Mouse (Mus musculus) E14TG2a.4 (cell line): Measurements from ENCODE around the gene Kmt2a.
"Not testable (repeated sequence)": the region's sequence is repeated elsewhere in the genome, so short reads cannot be mapped to it uniquely, and the experiment has no call there.

Source experiments
- H3K27me3 ChIP-seq: 2 replicates; pipeline ENCODE4 v1.6.1; 2014; ENCODE audit warnings: low read length, control low read depth; ENCODE audit not compliant: insufficient read depth
- H3K36me3 ChIP-seq: 2 replicates; pipeline ENCODE4 v1.6.1; 2014; ENCODE audit warnings: low read length, control low read depth; ENCODE audit not compliant: insufficient read depth
- H3K4me1 ChIP-seq: replicated peaks from 2 replicates; pipeline ENCODE4 v1.6.1; 2014; ENCODE audit warnings: low read depth, low read length, control low read depth
- H3K4me3 ChIP-seq: replicated peaks from 2 replicates; pipeline ENCODE4 v1.5.1; 2014; ENCODE audit warnings: mild to moderate bottlenecking, low read length
- H3K9me3 ChIP-seq: 2 replicates; pipeline ENCODE4 v1.6.1; 2014; ENCODE audit warnings: low read length, control low read depth
- CTCF ChIP-seq: conservative IDR thresholded peaks from 2 replicates; pipeline ENCODE4 v1.5.1; 2014; ENCODE audit warnings: low read length
- NANOG ChIP-seq: IDR thresholded peaks from 2 replicates; pipeline ENCODE4 v1.6.1; 2014; ENCODE audit warnings: borderline replicate concordance, low read length, mixed read lengths
- POU5F1 ChIP-seq: IDR thresholded peaks from 2 replicates; pipeline ENCODE4 v1.6.1; 2014; ENCODE audit warnings: low read length, borderline replicate concordance

Kmt2a gene

DNA sequence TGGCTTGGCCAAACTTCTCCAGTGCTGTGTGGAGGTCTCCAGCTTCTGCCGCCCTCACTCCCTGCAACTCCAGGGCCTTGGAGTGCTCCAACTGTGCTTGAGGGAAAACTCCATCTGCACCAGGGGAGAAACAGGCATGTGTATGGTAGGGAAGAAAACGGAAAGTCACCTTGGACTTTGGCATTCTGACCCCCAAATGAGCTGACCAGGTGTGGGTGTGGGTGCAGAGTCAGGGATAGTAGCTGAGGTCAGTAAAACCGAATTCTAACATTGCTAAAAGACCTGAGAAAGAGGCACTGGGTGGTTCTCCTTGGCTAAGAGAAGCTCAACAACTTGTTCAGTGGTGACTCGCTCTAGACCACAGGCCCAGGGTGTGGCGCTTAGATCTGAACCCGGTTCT lies 79.4 kb downstream of the Kmt2a start:
- Histone ChIP-seq H3K9me3 (no peaks in the 10 kb centered on the region), H3K27me3 (peaks cover 35% of the 10 kb centered on the region), H3K36me3 (peaks cover 20% of the 10 kb centered on the region), H3K4me1 (peaks cover 22% of the 10 kb centered on the region), H3K4me3 (no peak overlapping the region)
- TF ChIP-seq POU5F1 = no peak

DNA sequence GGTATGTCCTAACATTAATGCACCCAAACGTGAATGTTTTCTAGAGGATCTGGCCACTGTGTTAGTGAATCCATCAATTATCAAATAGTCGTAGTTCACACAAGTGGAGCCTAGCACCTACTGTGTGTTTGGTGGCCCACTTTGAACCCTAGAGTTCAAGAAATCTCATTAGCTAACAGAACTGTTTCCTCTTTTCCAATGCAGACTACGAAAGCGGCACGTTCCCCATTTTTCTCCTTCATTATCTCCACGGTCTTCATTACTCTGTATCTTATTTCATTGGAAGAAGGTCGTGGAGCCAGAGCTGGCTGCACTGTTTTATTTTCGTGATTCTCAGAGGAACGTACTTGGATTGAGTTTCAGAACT lies 81.2 kb downstream of the Kmt2a start:
- H3K4me3 ChIP-seq = peak overlapping the region; percentile 89
- TF ChIP-seq CTCF = no peak
- TF ChIP-seq POU5F1 = no peak
- no peak for TF ChIP-seq NANOG
- H3K4me1 ChIP-seq = peaks cover 22% of the 10 kb centered on the region
- H3K9me3 ChIP-seq = no peaks in the 10 kb centered on the region
- peaks cover 44% of the 10 kb centered on the region for H3K27me3 ChIP-seq
- H3K36me3 ChIP-seq = peaks cover 5% of the 10 kb centered on the region

DNA sequence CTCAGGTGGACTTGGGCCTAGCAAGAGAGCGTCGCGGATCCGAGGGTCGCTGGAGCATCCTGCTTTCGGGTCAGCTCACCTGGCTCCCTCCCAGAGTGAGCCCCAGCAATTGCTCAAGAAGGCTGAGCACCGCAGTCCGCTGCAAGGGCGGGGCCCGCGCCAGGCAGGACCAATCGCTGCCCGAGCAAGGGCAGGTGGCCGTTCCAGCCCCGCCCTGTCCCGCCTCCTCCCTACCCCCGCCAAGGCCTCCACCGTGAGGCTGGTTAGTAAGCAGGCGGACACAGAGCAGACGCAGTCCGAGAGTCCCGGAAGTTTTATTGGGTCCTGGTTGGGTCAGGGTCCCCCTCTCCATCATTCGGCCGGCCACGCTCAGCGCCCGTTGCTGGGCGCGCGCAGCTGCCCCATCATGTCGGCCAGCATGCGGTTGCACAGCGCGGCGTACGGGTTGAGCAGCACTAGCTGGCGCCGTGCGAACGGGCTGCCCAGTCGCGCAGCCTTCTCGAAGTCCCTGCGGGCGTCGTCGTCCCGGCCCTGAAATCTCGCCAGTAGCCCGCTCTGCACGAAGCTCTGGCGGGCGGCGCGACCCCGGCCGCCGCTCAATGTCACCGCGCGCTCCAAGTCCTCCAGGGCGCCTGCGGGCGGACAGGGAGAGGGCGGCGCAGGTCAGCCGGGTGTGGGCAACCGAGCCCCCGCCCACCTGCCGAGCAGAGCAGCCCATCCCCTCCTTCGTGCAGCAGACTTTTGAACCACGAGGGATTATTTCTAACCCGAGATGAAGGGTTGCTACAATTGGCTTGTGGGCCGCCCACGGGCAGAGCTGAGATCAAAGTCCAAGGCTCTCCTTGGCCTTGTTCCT lies 81.8 kb downstream of the Kmt2a start, which contains the start of gene Tmem25:
Gene Tmem25, minus strand, starts transcription at position 206 of the 856 bp plus-strand sequence.
- no peak for TF ChIP-seq NANOG
- no peak for TF ChIP-seq CTCF
- TF ChIP-seq POU5F1 = no peak
- Histone ChIP-seq H3K4me3 (peak within 1 kb of the TSS; percentile 89), H3K27me3 (peaks cover 44% of the 10 kb centered on the region), H3K4me1 (peaks cover 22% of the 10 kb centered on the region), H3K36me3 (no peaks in the 10 kb centered on the region), H3K9me3 (no peaks in the 10 kb centered on the region)

DNA sequence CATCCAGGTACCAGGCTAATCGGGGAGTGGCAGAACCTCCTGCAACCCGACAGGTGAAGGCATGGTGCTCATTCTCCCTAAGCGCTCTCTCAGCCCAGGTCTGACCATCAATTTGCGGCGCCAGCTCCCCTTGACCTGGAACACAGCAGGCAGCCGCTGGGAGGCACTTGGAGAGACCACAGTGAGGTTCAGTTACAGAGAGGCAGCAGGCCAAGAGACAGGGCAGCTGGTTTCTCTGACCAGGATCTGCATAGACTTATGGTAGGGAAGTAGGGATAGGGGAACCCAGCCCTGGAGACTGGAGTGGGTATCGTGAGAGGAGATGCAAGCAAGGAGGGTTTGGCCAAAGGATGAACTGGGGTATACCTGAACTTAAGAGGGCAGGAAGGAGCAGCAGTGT lies 82.8 kb downstream of the Kmt2a start:
- no peak for TF ChIP-seq NANOG
- no peak for TF ChIP-seq POU5F1
- no peak for TF ChIP-seq CTCF
- H3K9me3 ChIP-seq = no peaks in the 10 kb centered on the region
- H3K4me1 ChIP-seq = peaks cover 22% of the 10 kb centered on the region
- peak overlapping the region; percentile 89 for H3K4me3 ChIP-seq
- peaks cover 44% of the 10 kb centered on the region for H3K27me3 ChIP-seq
- no peaks in the 10 kb centered on the region for H3K36me3 ChIP-seq

DNA sequence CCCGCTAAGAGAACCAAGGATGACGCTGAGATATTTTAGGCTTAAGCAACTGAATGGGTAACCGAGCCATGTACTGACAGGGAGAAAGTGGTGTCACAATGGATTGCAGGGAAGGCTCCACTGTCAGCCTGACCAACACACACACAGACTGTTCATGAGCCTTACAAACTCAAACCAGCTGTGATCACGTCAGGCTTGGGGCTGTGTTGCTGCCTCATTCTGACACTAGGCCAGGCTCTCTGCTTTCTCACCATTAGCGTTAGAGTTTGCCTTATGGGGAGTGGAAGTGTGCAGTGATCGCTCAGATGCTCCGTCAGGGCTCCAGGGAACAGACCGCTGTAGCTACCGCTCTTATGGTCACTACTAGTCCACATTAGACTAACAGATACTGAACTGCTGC lies 88.3 kb downstream of the Kmt2a start:
- peaks cover 11% of the 10 kb centered on the region for H3K27me3 ChIP-seq
- H3K4me1 ChIP-seq = peaks cover under 1% of the 10 kb centered on the region
- H3K36me3 ChIP-seq = peaks cover 46% of the 10 kb centered on the region
- H3K9me3 ChIP-seq = no peaks in the 10 kb centered on the region
- TF ChIP-seq CTCF (no peak), POU5F1 (no peak), NANOG (no peak)
- H3K4me3 ChIP-seq = no peak overlapping the region

DNA sequence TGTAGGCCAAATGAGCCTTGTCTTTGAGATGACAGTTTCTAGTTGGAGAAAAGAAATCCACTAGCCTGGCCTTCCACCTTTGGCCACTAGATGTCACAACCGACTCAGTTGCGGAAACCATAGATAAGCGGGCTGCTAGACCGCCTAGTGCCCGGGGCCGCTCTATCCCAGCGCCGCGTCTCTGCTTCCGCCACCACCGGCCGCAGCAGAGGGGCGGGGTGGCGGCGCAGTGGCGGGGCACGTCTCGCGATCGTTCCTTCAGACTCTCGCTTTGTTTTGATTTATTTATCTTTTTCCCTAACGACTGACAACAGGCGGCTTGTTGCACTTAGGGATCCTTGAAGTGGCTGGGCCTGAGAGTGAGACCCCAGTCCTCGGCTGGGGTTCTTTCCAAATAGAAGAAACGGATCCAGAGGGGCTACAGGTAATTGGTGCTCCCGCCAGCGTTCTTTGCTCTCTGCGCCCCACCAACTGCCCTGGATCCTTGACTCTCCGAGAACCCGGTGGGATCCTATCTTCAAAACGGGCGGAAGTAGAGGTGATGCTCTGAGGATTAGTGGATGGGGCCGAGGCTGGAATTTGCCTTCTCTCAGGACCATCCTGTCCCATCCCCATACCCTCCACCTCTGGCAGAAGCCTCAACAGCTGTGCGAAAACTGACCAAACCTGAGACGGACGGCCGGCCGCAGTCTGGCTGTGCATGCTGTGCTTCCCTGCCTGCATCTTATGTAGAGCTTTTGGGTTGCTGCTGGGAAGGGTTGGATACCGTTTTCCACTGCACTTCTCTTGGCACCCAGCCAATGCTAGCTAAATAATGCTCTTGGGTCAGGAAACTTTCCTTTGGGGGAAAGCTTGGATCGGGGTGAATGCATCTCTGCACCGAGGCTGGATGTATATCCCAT lies 108.1 kb downstream of the Kmt2a start:
- Histone ChIP-seq H3K9me3 (no peaks in the 10 kb centered on the region), H3K4me1 (peaks cover 25% of the 10 kb centered on the region), H3K36me3 (peaks cover 26% of the 10 kb centered on the region), H3K4me3 (peak overlapping the region; percentile 97), H3K27me3 (no peaks in the 10 kb centered on the region)
- TF ChIP-seq NANOG (no peak), POU5F1 (no peak), CTCF (peak; percentile 92)

DNA sequence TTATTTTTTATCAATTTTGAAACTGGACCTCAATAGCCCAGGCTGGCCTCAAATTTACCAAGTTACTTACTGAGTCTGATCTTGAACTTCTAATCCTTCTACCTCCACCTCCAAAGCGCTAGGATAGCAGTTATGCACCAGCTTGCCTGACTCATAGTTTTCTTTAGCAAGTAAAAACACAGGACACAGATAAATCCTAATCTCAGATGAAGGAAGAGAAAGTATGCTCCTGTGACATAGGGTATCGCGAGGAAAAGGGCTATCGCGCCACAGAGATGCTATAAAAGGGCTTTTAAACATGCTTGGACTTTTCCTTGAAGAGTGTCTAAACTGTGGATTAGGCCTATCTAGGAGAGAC lies 108.7 kb downstream of the Kmt2a start:
- H3K27me3 ChIP-seq = no peaks in the 10 kb centered on the region
- peaks cover 25% of the 10 kb centered on the region for H3K4me1 ChIP-seq
- H3K36me3 ChIP-seq = peaks cover 25% of the 10 kb centered on the region
- no peaks in the 10 kb centered on the region for H3K9me3 ChIP-seq
- H3K4me3 ChIP-seq = no peak overlapping the region
- TF ChIP-seq POU5F1 (no peak), CTCF (no peak), NANOG (no peak)

DNA sequence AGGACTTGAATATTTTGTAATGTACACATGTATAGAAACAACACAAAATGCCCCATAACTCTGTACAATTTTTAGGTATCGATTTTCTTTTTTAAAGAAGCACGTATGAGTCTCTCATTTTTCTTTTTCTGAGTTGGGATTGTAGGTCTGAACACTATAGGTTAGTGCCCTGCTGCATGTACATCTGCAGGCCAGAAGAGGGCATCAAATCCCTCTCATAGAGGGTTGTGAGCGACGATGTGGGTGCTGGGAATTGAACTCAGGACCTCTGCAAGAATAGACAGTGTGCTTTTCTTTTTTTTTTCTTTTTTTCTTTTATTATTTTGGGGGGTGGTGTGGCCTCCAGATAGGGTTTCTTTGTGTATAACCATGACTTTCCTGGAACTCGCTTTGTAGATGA lies 109.7 kb downstream of the Kmt2a start:
- Histone ChIP-seq H3K27me3 (no peaks in the 10 kb centered on the region), H3K9me3 (no peaks in the 10 kb centered on the region), H3K4me3 (no peak overlapping the region), H3K4me1 (peaks cover 30% of the 10 kb centered on the region), H3K36me3 (peaks cover 18% of the 10 kb centered on the region)
- no peak for TF ChIP-seq POU5F1
- TF ChIP-seq CTCF = peak; percentile 13; the same call in 1 of the 2 replicates

DNA sequence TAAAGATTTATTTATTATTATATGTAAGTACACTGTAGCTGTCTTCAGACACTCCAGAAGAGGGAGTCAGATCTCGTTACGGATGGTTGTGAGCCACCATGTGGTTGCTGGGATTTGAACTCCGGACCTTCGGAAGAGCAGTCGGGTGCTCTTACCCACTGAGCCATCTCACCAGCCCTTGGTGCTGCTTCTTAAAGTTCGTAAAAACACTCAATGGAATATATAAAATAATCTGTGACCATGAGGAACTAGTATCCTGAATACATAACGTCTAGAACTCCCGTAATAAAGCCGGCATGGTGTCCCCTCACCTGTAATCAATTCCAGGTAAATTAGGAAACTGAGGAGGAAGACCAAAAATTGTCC lies 113.1 kb downstream of the Kmt2a start:
- not testable (repeated sequence) for H3K36me3 ChIP-seq, H3K27me3 ChIP-seq, H3K9me3 ChIP-seq
- Histone ChIP-seq H3K4me3 (peak overlapping the region; percentile 95), H3K4me1 (peaks cover 34% of the 10 kb centered on the region)
